Mouse (Mus musculus) lung, embryonic 14.5 days (tissue): ENCODE results near the gene Myg1. TPM values are rescaled to one million over a fixed set of nuclear protein-coding genes. Genes with fewer than 3 reads are reported as not detected.

Experiments
- ATAC-seq: fragments of 200-750 bp; cut with Nextera tagmentation; 2 replicates; pipeline ENCODE4 v1.8.0; 2017; ENCODE audit warnings: mild to moderate bottlenecking, moderate TSS enrichment, moderate library complexity; ENCODE audit not compliant: insufficient read depth
- DNase-seq: peaks from one replicate; pipeline ENCODE4 v3.0.0-alpha.2; 2015
- H3K27ac ChIP-seq: fragments of 300-500 bp; sonication (generic); 2 replicates; pipeline ENCODE4 v1.5.1; 2014; ENCODE audit warnings: low read depth, mild to moderate bottlenecking, moderate library complexity
- H3K27me3 ChIP-seq: fragments of 300-500 bp; sonication (generic); 2 replicates; pipeline ENCODE4 v1.6.1; 2014; ENCODE audit warnings: low read length, control low read depth; ENCODE audit not compliant: insufficient read depth
- H3K36me3 ChIP-seq: fragments of 300-500 bp; sonication (generic); 2 replicates; pipeline ENCODE4 v1.6.1; 2014; ENCODE audit warnings: control low read depth; ENCODE audit not compliant: insufficient read depth
- H3K4me1 ChIP-seq: fragments of 300-500 bp; sonication (generic); 2 replicates; pipeline ENCODE4 v1.6.1; 2014; ENCODE audit warnings: antibody characterized with exemption, control low read depth; ENCODE audit not compliant: insufficient read depth
- H3K4me2 ChIP-seq: fragments of 300-500 bp; sonication (generic); 2 replicates; pipeline ENCODE4 v1.6.1; 2014; ENCODE audit warnings: mild to moderate bottlenecking
- H3K4me3 ChIP-seq: fragments of 300-500 bp; sonication (generic); 2 replicates; pipeline ENCODE4 v1.5.1; 2014; ENCODE audit warnings: low read depth, low read length
- H3K9ac ChIP-seq: fragments of 300-500 bp; sonication (generic); 2 replicates; pipeline ENCODE4 v1.6.1; 2014
- H3K9me3 ChIP-seq: fragments of 300-500 bp; sonication (generic); 2 replicates; pipeline ENCODE4 v1.6.1; 2016; ENCODE audit warnings: low read depth, low read length, control low read depth
- CTCF ChIP-seq: IDR thresholded peaks from 2 replicates; pipeline ENCODE4 v1.5.1; 2016; ENCODE audit warnings: antibody characterized with exemption, low read depth
- WGBS: fragments of 180-500 bp; shearing (Covaris S2); extraction: QIAGEN DNeasy Blood & Tissue Kit; methylation state at CpG from one replicate; pipeline ENCODE4 v1.1.7; 2014; 5-methylcytosine and 5-hydroxymethylcytosine counted together
- polyA plus RNA-seq: library from polyadenylated mRNA; unstranded; fragments of >200 nt; fragmentation: Nextera tagmentation; extraction: Ambion mirVana; gene quantifications from 2 replicates; pipeline ENCODE4 v1.2.1, GENCODE M21; 2014

Gene Myg1
- polyA plus RNA-seq, 1 experiment from 2014 or later, result 113 TPM

DNA sequence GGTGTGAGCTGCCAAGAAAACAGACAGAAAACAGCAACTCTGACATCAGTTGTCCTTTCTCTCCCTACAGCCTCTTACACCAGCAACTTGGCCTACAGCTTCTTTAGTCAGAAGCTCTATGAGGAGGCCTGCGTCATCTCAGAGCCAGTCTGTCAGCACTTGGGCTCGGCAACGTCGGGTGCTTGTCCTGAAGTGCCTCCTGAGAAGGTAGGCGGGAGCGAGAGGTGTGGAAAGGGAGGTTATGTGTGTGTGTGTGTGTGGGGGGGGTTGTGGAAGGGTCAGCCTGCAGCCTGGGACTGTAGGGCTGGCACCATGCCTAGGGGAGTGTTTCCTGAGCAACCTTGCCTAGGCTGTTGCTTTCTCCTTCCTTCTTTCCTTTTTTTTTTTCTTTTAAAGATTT lies 29.0 kb upstream of the Myg1 start:
- WGBS, result 56% methylated on average over 6 of the region's 6 CpGs
- H3K4me3 ChIP-seq, result no peak overlapping the region
- no peak for TF ChIP-seq CTCF
- ATAC-seq (peak; percentile 31; the same call in 1 of the 2 replicates), DNase-seq (peak; percentile 30)
- H3K36me3 ChIP-seq, result peaks cover 79% of the 10 kb centered on the region
- H3K9me3 ChIP-seq, result no peaks in the 10 kb centered on the region
- H3K27ac ChIP-seq, result no peak overlapping the region
- H3K27me3 ChIP-seq, result no peaks in the 10 kb centered on the region
- no peaks in the 10 kb centered on the region for H3K4me1 ChIP-seq
- H3K4me2 ChIP-seq, result no peak overlapping the region
- H3K9ac ChIP-seq, result no peak overlapping the region

DNA sequence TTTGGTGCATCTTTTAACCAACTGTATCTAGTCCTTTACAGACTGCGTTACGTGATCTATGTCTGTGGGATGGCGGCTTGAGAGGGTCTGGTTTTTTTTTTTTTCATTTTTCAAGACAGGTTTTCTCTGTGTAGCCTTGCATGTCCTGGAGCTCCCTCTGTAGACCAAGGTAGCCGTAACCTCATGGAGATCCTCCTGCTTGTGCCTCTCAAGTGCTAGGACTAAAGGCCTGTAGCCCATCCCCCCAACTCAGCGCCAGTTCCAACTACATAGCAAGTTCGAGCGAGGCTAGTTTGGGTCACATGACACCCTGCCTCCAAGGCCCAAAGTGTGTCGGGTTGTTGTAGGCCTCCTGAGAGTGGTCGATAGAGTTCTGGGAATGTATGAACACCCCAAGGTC lies 22.8 kb upstream of the Myg1 start:
- Histone ChIP-seq H3K4me2 (no peak overlapping the region), H3K27ac (no peak overlapping the region), H3K36me3 (peaks cover 81% of the 10 kb centered on the region), H3K27me3 (no peaks in the 10 kb centered on the region), H3K9ac (no peak overlapping the region), H3K4me3 (no peak overlapping the region), H3K4me1 (no peaks in the 10 kb centered on the region), H3K9me3 (no peaks in the 10 kb centered on the region)
- WGBS, result 80% methylated on average over 9 of the region's 9 CpGs
- ATAC-seq, result no peak
- no peak for TF ChIP-seq CTCF
- DNase-seq, result no peak

DNA sequence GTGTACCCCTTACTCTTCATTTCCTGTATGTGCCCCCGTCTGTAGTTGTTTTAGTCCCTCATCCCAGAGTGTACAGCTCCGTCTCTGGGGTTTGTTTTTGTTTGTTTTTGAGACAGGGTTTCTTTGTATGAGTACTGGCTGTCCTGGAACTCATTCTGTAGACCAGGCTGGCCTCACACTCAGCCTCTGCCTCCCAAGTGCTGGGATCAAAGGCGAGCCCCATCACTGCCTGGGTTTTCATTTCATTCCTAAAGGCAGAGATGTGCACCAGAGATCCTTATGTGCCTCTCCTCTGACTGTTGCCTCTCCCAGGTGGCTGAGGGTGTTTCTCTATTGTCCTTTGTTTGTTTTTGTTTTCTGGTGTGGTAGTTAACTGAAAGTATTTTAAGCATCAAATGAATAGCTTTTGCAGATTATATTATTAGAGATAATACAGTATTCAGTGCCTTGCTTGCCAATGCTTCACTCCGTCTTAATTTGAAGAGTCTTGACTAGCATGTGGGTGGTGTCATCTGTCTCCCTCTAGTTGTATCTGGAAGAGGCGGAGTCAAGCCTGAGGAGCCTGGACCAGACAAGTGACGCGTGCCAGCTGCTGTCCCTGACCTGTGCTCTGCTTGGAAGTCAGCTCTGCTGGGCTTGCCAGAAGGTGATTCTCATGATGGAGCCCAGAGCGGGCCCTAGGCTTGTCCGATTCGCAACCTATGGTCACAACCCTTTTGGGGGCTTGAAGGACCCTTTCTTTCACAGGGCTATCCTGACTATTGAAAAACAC lies 21.2 kb upstream of the Myg1 start:
- peak overlapping the region; percentile 83 for H3K27ac ChIP-seq
- H3K36me3 ChIP-seq, result peaks cover 82% of the 10 kb centered on the region
- peak; percentile 95 for ATAC-seq

DNA sequence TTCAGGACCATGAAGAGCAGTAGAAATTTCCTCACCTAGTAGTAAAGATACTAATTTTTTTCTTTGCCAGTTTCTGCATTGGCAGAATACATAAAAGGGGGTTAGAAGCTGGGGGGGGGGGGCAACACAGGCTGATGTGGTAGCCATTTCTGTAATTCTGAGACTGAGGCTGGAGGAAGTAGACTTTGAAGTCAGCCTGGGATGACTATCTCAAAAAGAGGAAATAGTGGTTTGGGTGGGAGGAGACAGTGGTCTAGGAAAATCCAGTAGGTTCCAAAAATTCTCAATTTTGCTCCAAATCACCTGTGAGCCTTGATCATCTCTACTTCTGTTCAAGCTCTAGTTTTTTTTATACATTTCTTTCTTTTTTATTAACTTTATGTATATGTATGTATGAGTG lies 20.0 kb upstream of the Myg1 start:
- H3K9me3 ChIP-seq, result no peaks in the 10 kb centered on the region
- ATAC-seq, result no peak
- no peak for TF ChIP-seq CTCF

More for the DNA sequence above, 21.2 kb upstream of the Myg1 start:
- Histone ChIP-seq H3K4me2 (no peak overlapping the region), H3K9me3 (no peaks in the 10 kb centered on the region), H3K4me3 (no peak overlapping the region), H3K9ac (no peak overlapping the region), H3K27me3 (no peaks in the 10 kb centered on the region), H3K4me1 (no peaks in the 10 kb centered on the region)
- peak; percentile 92 for DNase-seq
- TF ChIP-seq CTCF, result no peak
- WGBS, result 38% methylated on average over 10 of the region's 10 CpGs

DNA sequence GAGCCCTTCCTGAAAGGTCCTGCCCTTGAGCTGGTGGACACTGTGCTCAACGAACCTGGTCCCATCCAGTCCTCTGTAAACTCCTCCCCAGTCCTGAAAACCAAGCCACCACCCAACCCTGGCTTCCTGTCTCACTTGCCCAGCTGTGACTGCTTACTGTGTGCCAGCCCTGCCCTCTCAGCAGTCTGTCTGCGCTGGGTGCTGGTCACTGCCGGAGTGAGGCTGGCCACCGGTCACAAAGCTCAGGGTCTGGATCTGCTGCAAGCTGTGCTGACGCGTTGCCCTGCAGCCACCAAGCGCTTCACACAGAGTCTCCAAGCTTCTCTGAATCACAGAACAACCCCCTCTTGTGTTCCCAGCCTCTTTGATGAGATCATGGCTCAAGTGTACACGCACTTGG lies 16.2 kb upstream of the Myg1 start:
- Histone ChIP-seq H3K4me2 (no peak overlapping the region), H3K27me3 (no peaks in the 10 kb centered on the region), H3K9me3 (no peaks in the 10 kb centered on the region), H3K4me1 (no peaks in the 10 kb centered on the region), H3K36me3 (peaks cover 89% of the 10 kb centered on the region), H3K9ac (no peak overlapping the region), H3K4me3 (no peak overlapping the region), H3K27ac (no peak overlapping the region)
- no peak for ATAC-seq
- DNase-seq, result no peak
- WGBS, result 87% methylated on average over 8 of the region's 8 CpGs
- TF ChIP-seq CTCF, result no peak

More for the DNA sequence above, 20.0 kb upstream of the Myg1 start:
- no peak overlapping the region for H3K4me3 ChIP-seq
- no peak for DNase-seq
- no peak overlapping the region for H3K4me2 ChIP-seq
- peaks cover 83% of the 10 kb centered on the region for H3K36me3 ChIP-seq
- H3K27me3 ChIP-seq, result no peaks in the 10 kb centered on the region
- no peak overlapping the region for H3K27ac ChIP-seq
- no peaks in the 10 kb centered on the region for H3K4me1 ChIP-seq
- no peak overlapping the region for H3K9ac ChIP-seq

DNA sequence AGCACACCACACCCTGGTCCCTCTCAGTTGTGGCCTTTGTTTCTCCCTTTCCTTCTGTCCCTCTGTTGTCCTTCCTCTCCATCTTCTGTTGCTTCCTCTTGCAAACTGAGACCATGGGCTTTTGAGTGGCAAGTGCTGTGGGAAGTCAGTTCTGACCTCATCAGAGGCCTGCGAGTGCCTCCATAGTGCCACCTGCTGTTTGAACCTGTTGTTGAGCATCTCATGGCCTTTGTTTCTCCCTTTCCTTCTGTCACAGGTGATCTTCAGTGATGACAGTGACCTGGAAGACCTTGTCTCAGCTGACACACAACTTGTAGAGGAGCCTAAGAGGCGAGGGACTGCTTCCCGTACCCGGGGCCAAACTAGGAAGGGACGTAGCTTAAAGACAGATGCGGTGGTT lies 15.2 kb upstream of the Myg1 start:
- peak; percentile 77 for DNase-seq
- TF ChIP-seq CTCF, result peak; percentile 72
- H3K9me3 ChIP-seq, result no peaks in the 10 kb centered on the region
- peaks cover 92% of the 10 kb centered on the region for H3K36me3 ChIP-seq
- no peak overlapping the region for H3K9ac ChIP-seq
- no peak overlapping the region for H3K4me3 ChIP-seq
- H3K4me2 ChIP-seq, result no peak overlapping the region
- no peak overlapping the region for H3K27ac ChIP-seq
- H3K4me1 ChIP-seq, result no peaks in the 10 kb centered on the region
- ATAC-seq, result no peak
- 86% methylated on average over 6 of the region's 6 CpGs for WGBS
- no peaks in the 10 kb centered on the region for H3K27me3 ChIP-seq

DNA sequence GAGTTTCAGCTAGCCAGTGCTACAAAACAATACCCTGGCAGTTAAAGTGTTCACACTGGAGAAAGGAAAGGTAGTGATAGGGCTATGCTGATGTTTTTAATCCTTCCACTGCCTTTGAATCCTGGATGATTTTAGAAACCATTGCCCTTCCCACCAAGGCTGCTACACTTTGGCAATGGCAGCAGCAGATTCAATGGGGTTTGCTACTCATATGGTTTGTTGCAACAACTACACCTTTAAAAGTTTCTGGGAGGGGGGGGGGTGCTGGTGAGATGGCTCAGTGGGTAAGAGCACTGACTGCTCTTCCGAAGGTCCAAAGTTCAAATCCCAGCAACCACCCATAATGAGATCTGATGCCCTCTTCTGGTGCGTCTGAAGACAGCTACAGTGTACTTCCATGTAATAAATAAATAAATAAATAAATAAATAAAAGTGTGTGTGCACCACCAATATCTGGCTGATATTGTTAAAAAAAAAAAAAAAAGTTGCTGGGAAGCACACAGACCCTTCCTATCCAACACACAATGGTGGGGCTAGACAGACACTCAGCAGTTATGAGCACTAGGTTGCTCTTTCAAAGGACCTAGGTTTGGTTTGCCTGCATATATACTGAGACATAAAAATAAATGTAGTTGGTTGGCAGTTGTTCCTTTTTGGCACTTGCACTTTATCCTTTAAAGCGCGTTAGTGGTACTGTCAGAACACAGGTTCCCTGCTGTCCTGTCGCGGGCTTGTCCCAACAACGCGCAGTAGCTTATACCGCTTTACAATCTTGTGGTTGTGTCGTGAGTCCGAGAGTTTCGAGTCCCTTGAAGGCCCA lies 6.6 kb upstream of the Myg1 start:
- H3K9me3 ChIP-seq, result no peaks in the 10 kb centered on the region
- no peak for DNase-seq
- no peak overlapping the region for H3K27ac ChIP-seq
- no peak overlapping the region for H3K9ac ChIP-seq
- WGBS, result 70% methylated on average over 12 of the region's 12 CpGs
- H3K4me1 ChIP-seq, result peaks cover 5% of the 10 kb centered on the region; the same call in 1 of the 2 replicates
- peak overlapping the region; percentile 5; the same call in 1 of the 2 replicates for H3K4me3 ChIP-seq
- ATAC-seq, result no peak
- peak overlapping the region; percentile 90 for H3K4me2 ChIP-seq
- 0 out of 2 replicates have a peak, but pooled peaks have one; percentile 3 for TF ChIP-seq CTCF
- H3K27me3 ChIP-seq, result no peaks in the 10 kb centered on the region
- H3K36me3 ChIP-seq, result peaks cover 71% of the 10 kb centered on the region
